Mouse (Mus musculus): Measurements from ENCODE around the gene Rnf19b. TPM values are rescaled to one million over a fixed set of nuclear protein-coding genes. Genes with fewer than 3 reads are reported as not detected.

Gene Rnf19b
- polyA plus RNA-seq, 1 experiment from 2014 or later = 8.5 TPM

DNA sequence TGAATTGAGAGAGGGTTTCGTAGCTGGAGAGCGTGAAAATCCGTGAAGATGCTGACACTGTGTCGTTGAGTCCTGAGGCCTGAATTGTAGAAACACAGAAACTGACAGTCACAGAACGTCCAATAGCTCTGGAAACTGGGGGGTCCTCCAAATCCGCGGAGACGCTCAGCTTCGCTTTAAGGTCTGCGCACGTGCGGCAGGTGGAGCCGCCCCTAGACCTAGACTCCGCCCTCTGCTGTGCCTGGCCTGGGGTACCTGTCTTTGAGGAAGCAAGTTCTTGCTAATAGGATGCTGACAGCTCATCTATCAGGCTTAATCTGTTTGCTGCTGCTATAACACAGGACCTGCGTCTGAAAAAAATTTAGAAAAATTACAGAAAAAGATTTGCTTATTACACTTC, 37.2 kb downstream of the Rnf19b start:
- 23% methylated on average over 15 of the region's 15 CpGs for WGBS

DNA sequence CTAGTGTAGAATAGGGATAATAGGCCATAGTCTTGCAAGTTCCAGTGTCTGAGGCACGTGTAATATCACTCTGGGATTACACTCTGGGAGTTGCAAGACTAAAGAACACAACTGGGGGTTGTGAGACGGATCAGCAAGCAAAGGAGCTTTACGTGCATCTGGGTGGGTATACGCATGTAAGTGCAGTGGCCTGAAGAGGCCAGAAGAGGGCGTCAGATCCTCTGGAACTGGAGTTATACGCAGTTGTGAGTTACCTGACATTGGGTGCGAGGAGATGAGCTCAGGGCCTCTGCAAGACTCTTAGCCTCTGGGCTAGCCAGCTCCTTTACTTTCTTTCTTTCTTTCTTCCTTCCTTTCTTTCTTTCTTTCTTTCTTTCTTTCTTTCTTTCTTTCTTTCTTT, 38.9 kb downstream of the Rnf19b start:
- Histone ChIP-seq H3K27me3 (ENCODE audit: insufficient read depth, low read length) (no peaks in the 10 kb centered on the region), H3K9me3 (ENCODE audit: low read depth, low read length) (no peaks in the 10 kb centered on the region), H3K9ac (no peak overlapping the region), H3K27ac (ENCODE audit: low read depth) (no peak overlapping the region), H3K4me3 (ENCODE audit: low read depth, low read length) (no peak overlapping the region), H3K36me3 (ENCODE audit: insufficient read depth) (no peaks in the 10 kb centered on the region), H3K4me2 (no peak overlapping the region), H3K4me1 (ENCODE audit: insufficient read depth) (no peaks in the 10 kb centered on the region)
- WGBS = 72% methylated on average over 7 of the region's 7 CpGs
- TF ChIP-seq CTCF (IDR thresholded peaks at IDR 0.05; ENCODE audit: low read depth) = no peak
- no peak for ATAC-seq (ENCODE audit: insufficient read depth)
- no peak for DNase-seq

More for the DNA sequence above, 37.2 kb downstream of the Rnf19b start:
- ATAC-seq (ENCODE audit: insufficient read depth) (no peak), DNase-seq (no peak)
- Histone ChIP-seq H3K9me3 (ENCODE audit: low read depth, low read length) (no peaks in the 10 kb centered on the region), H3K36me3 (ENCODE audit: insufficient read depth) (no peaks in the 10 kb centered on the region), H3K9ac (no peak overlapping the region), H3K27ac (ENCODE audit: low read depth) (no peak overlapping the region), H3K27me3 (ENCODE audit: insufficient read depth, low read length) (no peaks in the 10 kb centered on the region), H3K4me1 (ENCODE audit: insufficient read depth) (no peaks in the 10 kb centered on the region), H3K4me3 (ENCODE audit: low read depth, low read length) (no peak overlapping the region), H3K4me2 (no peak overlapping the region)
- no peak for TF ChIP-seq CTCF (IDR thresholded peaks at IDR 0.05; ENCODE audit: low read depth)

- Histone ChIP-seq H3K9me3 (ENCODE audit: low read depth, low read length) (no peaks in the 10 kb centered on the region), H3K27ac (ENCODE audit: low read depth) (no peak overlapping the region), H3K4me3 (ENCODE audit: low read depth, low read length) (no peak overlapping the region), H3K27me3 (ENCODE audit: insufficient read depth, low read length) (peaks cover 28% of the 10 kb centered on the region), H3K36me3 (ENCODE audit: insufficient read depth) (no peaks in the 10 kb centered on the region), H3K4me1 (ENCODE audit: insufficient read depth) (no peaks in the 10 kb centered on the region), H3K4me2 (no peak overlapping the region), H3K9ac (no peak overlapping the region)
- 66% methylated on average over 14 of the region's 14 CpGs for WGBS
- DNase-seq (no peak), ATAC-seq (ENCODE audit: insufficient read depth) (no peak)
- no peak for TF ChIP-seq CTCF (IDR thresholded peaks at IDR 0.05; ENCODE audit: low read depth)
These were observed 44.2 kb downstream of the Rnf19b start for GRCm38 (mm10) chr4:129102133-129102829.

DNA sequence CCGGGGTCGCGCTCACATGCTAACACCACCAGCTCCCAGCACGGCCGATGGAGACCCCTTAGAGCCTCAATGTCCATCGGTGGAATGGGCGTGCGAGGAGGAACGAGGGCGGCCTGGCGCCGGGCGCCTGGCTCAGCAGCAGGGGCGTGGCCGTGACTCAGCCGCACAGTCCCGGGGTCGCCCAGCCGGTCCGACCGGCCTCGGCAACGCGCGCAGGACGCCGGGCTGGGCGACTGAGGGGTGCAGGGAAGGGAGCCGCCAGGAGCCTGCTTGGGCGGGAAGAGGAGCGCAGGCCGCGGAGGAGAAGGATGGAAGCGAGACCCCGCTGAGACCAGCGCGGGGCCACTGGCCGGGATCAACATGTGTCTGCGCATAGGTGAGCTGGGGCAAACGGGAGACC, 47.3 kb downstream of the Rnf19b start, which contains the start of gene Tmem54:
TSS of gene Tmem54 (plus strand) at position 193 of the 400 bp plus-strand sequence.
- no peak within 1 kb of the TSS for H3K27ac ChIP-seq (ENCODE audit: low read depth)
- no peak for TF ChIP-seq CTCF (IDR thresholded peaks at IDR 0.05; ENCODE audit: low read depth)
- WGBS = 1% methylated on average over 40 of the region's 40 CpGs
- peaks cover 28% of the 10 kb centered on the region for H3K27me3 ChIP-seq (ENCODE audit: insufficient read depth, low read length)
- no peaks in the 10 kb centered on the region for H3K9me3 ChIP-seq (ENCODE audit: low read depth, low read length)
- peak within 1 kb of the TSS; percentile 26; the same call in 1 of the 2 replicates for H3K9ac ChIP-seq
- H3K4me1 ChIP-seq (ENCODE audit: insufficient read depth) = no peaks in the 10 kb centered on the region
- ATAC-seq (ENCODE audit: insufficient read depth) (peak; percentile 65; the same call in 1 of the 2 replicates), DNase-seq (peak; percentile 73)
- H3K4me2 ChIP-seq = peak within 1 kb of the TSS; percentile 54
- no peaks in the 10 kb centered on the region for H3K36me3 ChIP-seq (ENCODE audit: insufficient read depth)
- H3K4me3 ChIP-seq (ENCODE audit: low read depth, low read length) = peak within 1 kb of the TSS; percentile 23

GRCm38 (mm10) chr4:129106073-129106472, 48.0 kb downstream of the Rnf19b start:
- DNase-seq = no peak
- H3K4me3 ChIP-seq (ENCODE audit: low read depth, low read length) = peak overlapping the region; percentile 23
- no peak for ATAC-seq (ENCODE audit: insufficient read depth)
- H3K27me3 ChIP-seq (ENCODE audit: insufficient read depth, low read length) = peaks cover 28% of the 10 kb centered on the region
- H3K4me2 ChIP-seq = peak overlapping the region; percentile 54
- 32% methylated on average over 9 of the region's 9 CpGs for WGBS
- no peak overlapping the region for H3K9ac ChIP-seq
- H3K4me1 ChIP-seq (ENCODE audit: insufficient read depth) = no peaks in the 10 kb centered on the region
- H3K9me3 ChIP-seq (ENCODE audit: low read depth, low read length) = no peaks in the 10 kb centered on the region
- H3K36me3 ChIP-seq (ENCODE audit: insufficient read depth) = no peaks in the 10 kb centered on the region
- TF ChIP-seq CTCF (IDR thresholded peaks at IDR 0.05; ENCODE audit: low read depth) = no peak
- H3K27ac ChIP-seq (ENCODE audit: low read depth) = no peak overlapping the region

DNA sequence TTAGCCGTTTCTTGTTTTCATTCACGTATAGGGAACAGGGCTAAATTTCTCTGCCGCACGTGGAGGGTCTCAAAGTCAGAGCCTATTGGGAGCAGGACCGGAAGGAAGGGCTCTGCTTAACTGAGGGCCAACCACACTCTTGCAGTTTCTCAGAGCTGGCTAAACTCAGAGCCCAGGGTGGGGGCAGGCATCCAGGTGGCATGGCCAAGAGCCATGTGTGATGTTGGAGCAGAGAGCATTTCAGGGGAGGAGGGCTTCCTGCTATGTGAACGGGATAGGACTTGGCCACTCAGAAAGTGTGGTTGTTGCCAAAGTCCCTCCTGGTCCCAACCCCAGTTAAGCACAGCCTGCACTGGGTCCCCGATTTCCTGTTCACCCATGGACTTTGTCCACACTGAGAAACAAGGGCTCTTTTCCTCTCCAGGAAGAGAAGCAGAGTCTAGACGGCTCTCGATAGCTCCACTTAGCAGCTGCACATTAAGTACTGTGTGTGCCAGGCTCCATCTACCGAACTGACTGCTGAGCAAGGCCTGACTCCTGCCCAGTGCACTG, 49.4 kb downstream of the Rnf19b start:
- DNase-seq (no peak), ATAC-seq (ENCODE audit: insufficient read depth) (no peak)
- H3K9ac ChIP-seq = no peak overlapping the region
- no peaks in the 10 kb centered on the region for H3K36me3 ChIP-seq (ENCODE audit: insufficient read depth)
- no peak overlapping the region for H3K27ac ChIP-seq (ENCODE audit: low read depth)
- WGBS = 61% methylated on average over 10 of the region's 10 CpGs
- H3K9me3 ChIP-seq (ENCODE audit: low read depth, low read length) = no peaks in the 10 kb centered on the region
- H3K4me3 ChIP-seq (ENCODE audit: low read depth, low read length) = no peak overlapping the region
- no peak overlapping the region for H3K4me2 ChIP-seq
- H3K4me1 ChIP-seq (ENCODE audit: insufficient read depth) = no peaks in the 10 kb centered on the region
- H3K27me3 ChIP-seq (ENCODE audit: insufficient read depth, low read length) = peaks cover 28% of the 10 kb centered on the region
- no peak for TF ChIP-seq CTCF (IDR thresholded peaks at IDR 0.05; ENCODE audit: low read depth)

- no peak overlapping the region for H3K27ac ChIP-seq (ENCODE audit: low read depth)
- WGBS = 77% methylated on average over 7 of the region's 7 CpGs
- no peak overlapping the region for H3K4me2 ChIP-seq
- no peaks in the 10 kb centered on the region for H3K36me3 ChIP-seq (ENCODE audit: insufficient read depth)
- peaks cover 4% of the 10 kb centered on the region; the same call in 1 of the 2 replicates for H3K4me1 ChIP-seq (ENCODE audit: insufficient read depth)
- H3K9ac ChIP-seq = no peak overlapping the region
- DNase-seq (no peak), ATAC-seq (ENCODE audit: insufficient read depth) (no peak)
- no peak for TF ChIP-seq CTCF (IDR thresholded peaks at IDR 0.05; ENCODE audit: low read depth)
- no peaks in the 10 kb centered on the region for H3K9me3 ChIP-seq (ENCODE audit: low read depth, low read length)
- peaks cover 28% of the 10 kb centered on the region for H3K27me3 ChIP-seq (ENCODE audit: insufficient read depth, low read length)
- H3K4me3 ChIP-seq (ENCODE audit: low read depth, low read length) = no peak overlapping the region
These were observed 50.6 kb downstream of the Rnf19b start for GRCm38 (mm10) chr4:129108624-129109023.
